Mouse (Mus musculus) hindbrain, embryonic 11.5 days (tissue): ENCODE data around the gene Zdhhc19. TPM values are rescaled to one million over a fixed set of nuclear protein-coding genes. Genes with fewer than 3 reads are reported as not detected.

Experiments used
- ATAC-seq: fragments of 200-750 bp; cut with Nextera tagmentation; 2 replicates; pipeline ENCODE4 v1.8.0; 2017; ENCODE audit warnings: mild to moderate bottlenecking, moderate TSS enrichment, moderate library complexity; ENCODE audit not compliant: low FRiP score
- DNase-seq: peaks from one replicate; pipeline ENCODE4 v3.0.0-alpha.2; 2015; ENCODE audit warnings: low spot score
- H3K27ac ChIP-seq: fragments of 300-500 bp; sonication (generic); 2 replicates; pipeline ENCODE4 v1.5.1; 2014; ENCODE audit warnings: mild to moderate bottlenecking, low read depth, low read length
- H3K27me3 ChIP-seq: fragments of 300-500 bp; sonication (generic); 2 replicates; pipeline ENCODE4 v1.6.1; 2014; ENCODE audit warnings: mild to moderate bottlenecking, low read length, moderate library complexity, mixed read lengths; ENCODE audit not compliant: control insufficient read depth, insufficient read depth
- H3K36me3 ChIP-seq: fragments of 300-500 bp; sonication (generic); 2 replicates; pipeline ENCODE4 v1.6.1; 2014; ENCODE audit warnings: mild to moderate bottlenecking, low read length, moderate library complexity, mixed read lengths; ENCODE audit not compliant: control insufficient read depth, insufficient read depth
- H3K4me1 ChIP-seq: fragments of 300-500 bp; sonication (generic); replicated peaks from 2 replicates; pipeline ENCODE4 v1.6.1; 2014; ENCODE audit warnings: low read length, mixed read lengths; ENCODE audit not compliant: control insufficient read depth, insufficient read depth
- H3K4me2 ChIP-seq: fragments of 300-500 bp; sonication (generic); replicated peaks from 2 replicates; pipeline ENCODE4 v1.6.1; 2014; ENCODE audit warnings: mild to moderate bottlenecking, low read depth, low read length
- H3K4me3 ChIP-seq: fragments of 300-500 bp; sonication (generic); 2 replicates; pipeline ENCODE4 v1.5.1; 2014; ENCODE audit warnings: low read depth, low read length
- H3K9ac ChIP-seq: fragments of 300-500 bp; sonication (generic); 2 replicates; pipeline ENCODE4 v1.6.1; 2014; ENCODE audit warnings: low read depth, low read length
- H3K9me3 ChIP-seq: fragments of 300-500 bp; sonication (generic); 2 replicates; pipeline ENCODE4 v1.6.1; 2016; ENCODE audit warnings: low read length; ENCODE audit not compliant: control insufficient read depth
- WGBS: fragments of 180-500 bp; shearing (Covaris S2); extraction: QIAGEN DNeasy Blood & Tissue Kit; methylation state at CpG from one replicate; pipeline ENCODE4 v1.1.7; 2014; 5-methylcytosine and 5-hydroxymethylcytosine counted together
- polyA plus RNA-seq: library from polyadenylated mRNA; unstranded; fragments of >200 nt; fragmentation: Nextera tagmentation; extraction: Ambion mirVana; gene quantifications from 2 replicates; pipeline ENCODE4 v1.2.1, GENCODE M21; 2014

Gene Zdhhc19
- polyA plus RNA-seq, 1 experiment from 2014 or later = not detected

DNA sequence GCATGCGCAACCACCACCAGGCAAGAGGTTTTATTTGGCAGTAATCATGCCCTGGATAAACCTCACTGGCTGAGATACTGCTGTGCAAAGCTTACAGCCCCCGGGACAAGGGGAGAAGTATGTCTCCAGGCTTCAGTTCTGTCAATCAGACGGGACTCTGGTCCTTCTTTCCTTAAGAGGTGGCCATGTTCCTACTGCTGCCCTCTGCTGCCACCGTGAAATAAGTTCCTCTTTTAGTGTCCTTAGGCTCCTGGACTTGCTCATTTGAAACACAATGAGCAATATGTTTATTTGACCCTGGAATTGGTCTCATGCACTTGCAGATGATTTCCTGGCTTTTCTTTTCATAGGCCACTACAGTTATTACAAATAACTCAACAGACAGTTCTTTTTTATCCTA is 35.5 kb upstream of the Zdhhc19 start:
- Histone ChIP-seq H3K36me3 (no peaks in the 10 kb centered on the region), H3K4me3 (no peak overlapping the region), H3K9me3 (no peaks in the 10 kb centered on the region), H3K4me1 (no peaks in the 10 kb centered on the region), H3K27ac (no peak overlapping the region), H3K4me2 (no peak overlapping the region), H3K27me3 (no peaks in the 10 kb centered on the region), H3K9ac (no peak overlapping the region)
- no peak for DNase-seq
- ATAC-seq = no peak
- WGBS = 64% methylated on average over 4 of the region's 4 CpGs

DNA sequence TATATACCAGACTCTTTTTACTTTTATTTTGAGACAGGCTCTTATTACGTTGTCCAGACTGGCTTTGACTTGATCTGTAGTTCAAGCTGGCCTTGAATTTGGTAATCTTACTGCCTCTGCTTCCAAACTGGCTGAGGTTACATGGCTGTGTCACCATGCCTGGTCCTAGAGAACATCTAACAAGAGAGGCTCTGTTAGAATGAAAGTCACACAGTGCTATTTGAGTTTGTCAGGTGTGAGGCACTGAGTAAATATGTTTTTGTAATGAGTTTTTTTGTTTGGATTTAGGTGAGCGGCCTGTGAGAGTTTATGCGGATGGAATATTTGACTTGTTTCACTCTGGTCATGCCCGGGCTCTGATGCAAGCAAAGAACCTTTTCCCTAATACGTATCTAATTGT is 34.4 kb upstream of the Zdhhc19 start:
- H3K27me3 ChIP-seq = no peaks in the 10 kb centered on the region
- H3K9ac ChIP-seq = no peak overlapping the region
- 94% methylated on average over 5 of the region's 5 CpGs for WGBS
- H3K4me1 ChIP-seq = no peaks in the 10 kb centered on the region
- H3K36me3 ChIP-seq = no peaks in the 10 kb centered on the region
- no peaks in the 10 kb centered on the region for H3K9me3 ChIP-seq
- DNase-seq (no peak), ATAC-seq (no peak)
- no peak overlapping the region for H3K4me2 ChIP-seq
- no peak overlapping the region for H3K4me3 ChIP-seq
- H3K27ac ChIP-seq = no peak overlapping the region

GRCm38 (mm10) chr16:32462950-32463349 is 33.1 kb upstream of the Zdhhc19 start:
- Histone ChIP-seq H3K9me3 (no peaks in the 10 kb centered on the region), H3K36me3 (no peaks in the 10 kb centered on the region), H3K4me1 (no peaks in the 10 kb centered on the region), H3K27ac (no peak overlapping the region), H3K9ac (no peak overlapping the region), H3K4me3 (no peak overlapping the region), H3K4me2 (no peak overlapping the region), H3K27me3 (no peaks in the 10 kb centered on the region)
- 97% methylated on average over 16 of the region's 16 CpGs for WGBS
- DNase-seq (no peak), ATAC-seq (no peak)

GRCm38 (mm10) chr16:32463426-32463825 is 32.6 kb upstream of the Zdhhc19 start:
- no peaks in the 10 kb centered on the region for H3K4me1 ChIP-seq
- no peaks in the 10 kb centered on the region for H3K36me3 ChIP-seq
- no peaks in the 10 kb centered on the region for H3K27me3 ChIP-seq
- ATAC-seq (no peak), DNase-seq (no peak)
- H3K4me2 ChIP-seq = no peak overlapping the region
- H3K9me3 ChIP-seq = no peaks in the 10 kb centered on the region
- 93% methylated on average over 2 of the region's 2 CpGs for WGBS
- no peak overlapping the region for H3K27ac ChIP-seq
- no peak overlapping the region for H3K9ac ChIP-seq
- H3K4me3 ChIP-seq = no peak overlapping the region

DNA sequence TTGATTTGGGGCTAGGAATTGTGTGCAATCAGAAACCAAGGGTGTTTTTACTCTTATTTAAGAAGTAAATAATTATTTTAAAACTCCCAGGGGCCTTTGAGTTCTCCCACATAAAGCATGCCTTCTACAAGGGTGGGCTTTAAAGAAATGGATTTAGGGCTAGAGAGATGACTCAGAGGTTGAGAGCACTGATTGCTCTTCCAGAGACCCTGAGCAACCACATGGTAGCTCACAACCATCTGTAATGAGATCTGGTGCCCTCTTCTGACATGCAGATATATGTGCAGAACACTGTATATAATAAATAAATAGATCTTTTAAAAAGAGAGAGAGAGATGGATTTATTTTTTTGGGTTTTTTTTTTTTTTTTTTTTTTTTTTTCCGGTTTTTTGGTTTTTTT is 31.2 kb upstream of the Zdhhc19 start:
- no peak for DNase-seq

DNA sequence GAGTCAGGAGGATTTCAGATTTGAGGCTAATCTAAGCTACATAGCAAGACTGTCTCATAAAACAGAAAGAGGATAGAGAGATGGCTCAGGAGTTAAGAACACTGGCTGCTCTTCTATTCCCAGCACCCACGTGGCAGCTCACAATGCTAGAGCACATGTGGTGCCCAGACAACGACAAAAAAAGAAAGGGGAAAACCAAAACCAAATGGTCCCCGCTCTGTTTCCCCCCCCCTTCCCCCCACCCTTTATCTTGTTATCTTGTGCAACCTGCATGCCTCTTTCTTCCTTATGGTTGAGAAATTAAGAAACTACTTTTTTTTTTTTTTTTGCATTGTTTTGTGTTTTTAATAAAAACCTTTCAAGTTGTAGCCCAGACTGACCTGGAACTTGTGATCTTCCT is 27.6 kb upstream of the Zdhhc19 start:
- WGBS = 86% methylated on average over 3 of the region's 3 CpGs
- Histone ChIP-seq H3K4me3 (no peak overlapping the region), H3K4me2 (no peak overlapping the region), H3K27ac (no peak overlapping the region), H3K36me3 (no peaks in the 10 kb centered on the region), H3K4me1 (no peaks in the 10 kb centered on the region), H3K27me3 (no peaks in the 10 kb centered on the region), H3K9ac (no peak overlapping the region), H3K9me3 (no peaks in the 10 kb centered on the region)
- no peak for ATAC-seq
- no peak for DNase-seq

More for the DNA sequence above, 31.2 kb upstream of the Zdhhc19 start:
- no peak overlapping the region for H3K9ac ChIP-seq
- no peak overlapping the region for H3K4me2 ChIP-seq
- no peaks in the 10 kb centered on the region for H3K9me3 ChIP-seq
- H3K4me3 ChIP-seq = no peak overlapping the region
- no CpG with 5 or more reads among the region's 1 CpGs for WGBS
- no peak for ATAC-seq
- H3K4me1 ChIP-seq = no peaks in the 10 kb centered on the region
- H3K27ac ChIP-seq = no peak overlapping the region
- no peaks in the 10 kb centered on the region for H3K27me3 ChIP-seq
- no peaks in the 10 kb centered on the region for H3K36me3 ChIP-seq

DNA sequence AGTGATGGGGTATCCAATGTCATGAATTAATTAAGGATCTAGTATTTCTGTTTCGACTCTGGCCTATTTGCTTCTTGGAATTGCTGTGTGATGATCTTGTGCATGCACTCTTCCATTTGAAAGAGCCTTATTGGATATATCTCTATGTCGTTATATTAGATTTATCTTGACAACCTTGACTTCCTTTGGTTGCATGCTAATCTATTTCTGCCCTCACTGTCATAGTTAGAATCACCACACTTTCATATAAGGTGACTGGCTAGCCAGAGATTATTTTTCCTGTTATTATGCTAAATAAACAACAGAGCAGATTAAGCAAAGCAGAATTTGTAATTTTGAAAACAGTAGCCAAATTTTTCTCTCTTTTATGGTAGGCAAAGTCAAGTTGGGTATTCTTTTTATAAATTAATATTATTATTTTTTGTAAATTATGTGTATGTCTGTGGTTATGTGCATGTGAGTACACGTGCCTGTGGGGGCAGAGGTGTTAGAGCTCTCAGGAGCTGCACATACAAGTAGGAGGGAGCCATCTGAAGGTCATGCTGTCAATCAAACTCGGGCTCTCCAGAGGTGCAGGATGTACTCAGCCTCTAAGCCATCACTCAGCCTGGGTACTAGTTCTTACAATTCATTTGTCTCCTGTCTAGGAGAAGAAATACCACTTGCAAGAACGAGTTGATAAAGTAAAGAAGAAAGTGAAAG is 26.5 kb upstream of the Zdhhc19 start:
- Histone ChIP-seq H3K4me3 (no peak overlapping the region), H3K36me3 (no peaks in the 10 kb centered on the region), H3K27me3 (no peaks in the 10 kb centered on the region), H3K9ac (no peak overlapping the region), H3K9me3 (no peaks in the 10 kb centered on the region), H3K4me2 (no peak overlapping the region), H3K4me1 (no peaks in the 10 kb centered on the region), H3K27ac (no peak overlapping the region)
- WGBS = 82% methylated on average over 5 of the region's 5 CpGs
- ATAC-seq (no peak), DNase-seq (no peak)

DNA sequence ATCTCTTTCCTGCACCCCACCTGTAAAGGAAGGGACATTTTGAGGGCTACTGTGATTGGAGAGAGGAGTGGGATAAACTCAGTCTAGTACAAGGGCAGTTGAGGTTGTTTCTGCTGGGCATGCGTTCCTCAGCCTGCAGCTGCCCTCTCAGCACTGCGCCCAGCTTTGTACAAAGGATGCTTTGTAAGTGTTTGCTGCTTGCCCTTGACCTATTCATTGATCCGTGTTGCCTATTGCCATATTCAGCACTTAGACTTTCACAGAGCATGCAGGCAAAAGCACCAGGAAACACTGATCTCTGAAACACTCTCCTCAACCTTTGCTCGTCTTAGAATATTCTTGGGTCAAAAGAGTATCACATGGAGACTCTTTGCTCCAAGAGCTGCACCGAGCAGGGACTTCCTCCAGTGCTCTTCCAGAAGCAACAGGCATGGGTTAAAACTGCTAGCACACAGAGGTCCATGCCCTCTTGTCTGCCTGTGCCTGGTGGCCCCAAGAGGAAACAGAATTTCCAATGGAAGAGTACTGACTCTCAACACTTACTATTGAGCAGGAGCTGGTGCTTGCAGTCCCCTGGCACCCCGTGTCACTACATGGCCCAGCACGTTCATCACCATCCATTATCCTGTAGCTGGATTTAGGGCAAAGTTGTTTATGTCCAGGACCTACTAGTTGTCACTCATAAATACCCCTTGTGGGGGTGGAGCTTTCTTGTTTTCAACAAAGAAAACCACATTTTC is 23.6 kb upstream of the Zdhhc19 start:
- ATAC-seq (no peak), DNase-seq (no peak)
- WGBS = 76% methylated on average over 7 of the region's 7 CpGs

GRCm38 (mm10) chr16:32477315-32477714 is 18.8 kb upstream of the Zdhhc19 start:
- 86% methylated on average over 6 of the region's 6 CpGs for WGBS
- H3K9ac ChIP-seq = no peak overlapping the region
- no peak overlapping the region for H3K27ac ChIP-seq
- no peaks in the 10 kb centered on the region for H3K27me3 ChIP-seq
- no peaks in the 10 kb centered on the region for H3K4me1 ChIP-seq
- no peak overlapping the region for H3K4me2 ChIP-seq
- DNase-seq (no peak), ATAC-seq (no peak)
- H3K9me3 ChIP-seq = no peaks in the 10 kb centered on the region
- H3K4me3 ChIP-seq = no peak overlapping the region
- H3K36me3 ChIP-seq = no peaks in the 10 kb centered on the region

More for the DNA sequence above, 23.6 kb upstream of the Zdhhc19 start:
- no peaks in the 10 kb centered on the region for H3K36me3 ChIP-seq
- no peak overlapping the region for H3K9ac ChIP-seq
- H3K27me3 ChIP-seq = no peaks in the 10 kb centered on the region
- H3K27ac ChIP-seq = no peak overlapping the region
- no peak overlapping the region for H3K4me3 ChIP-seq
- no peaks in the 10 kb centered on the region for H3K9me3 ChIP-seq
- H3K4me2 ChIP-seq = no peak overlapping the region
- H3K4me1 ChIP-seq = no peaks in the 10 kb centered on the region
